Mouse (Mus musculus): ENCODE results near the gene Cux1. TPM values are rescaled to one million over a fixed set of nuclear protein-coding genes. Genes with fewer than 3 reads are reported as not detected.
A peak's percentile ranks its signal among the peaks of the same experiment; 100 is the strongest.
"Not testable (repeated sequence)": the region's sequence is repeated elsewhere in the genome, so short reads cannot be mapped to it uniquely, and the experiment has no call there.

Gene Cux1
- polyA plus RNA-seq, 1 experiment from 2014 or later = 100 TPM

DNA sequence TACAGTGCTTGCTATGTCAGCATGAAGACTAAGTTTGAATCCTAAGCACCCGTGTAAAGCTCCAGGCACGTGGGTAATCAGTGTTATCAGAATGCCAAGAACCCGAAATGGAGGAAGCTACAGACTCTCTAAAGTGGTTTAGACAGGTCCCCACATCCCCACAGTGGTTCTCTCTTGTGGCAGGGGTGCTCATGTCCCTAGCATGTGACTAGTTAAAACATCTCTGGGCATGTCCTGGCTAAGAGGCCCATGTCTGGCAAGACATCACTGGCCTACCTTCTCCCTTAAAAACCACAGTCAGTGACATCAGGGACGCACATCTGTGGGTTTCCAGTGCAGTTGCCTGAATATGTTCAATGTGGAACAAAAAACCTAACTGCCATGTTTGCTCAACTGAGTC, 87.5 kb downstream of the Cux1 start:
- 83% methylated on average over 4 of the region's 4 CpGs for WGBS
- H3K4me1 ChIP-seq (ENCODE audit: control insufficient read depth, insufficient read depth, low read depth, low read length) = no peaks in the 10 kb centered on the region; the same call in 1 of the 2 replicates
- H3K9me3 ChIP-seq (ENCODE audit: control insufficient read depth, low read length) = no peaks in the 10 kb centered on the region
- no peak overlapping the region for H3K4me3 ChIP-seq (ENCODE audit: low read length)
- H3K27ac ChIP-seq (ENCODE audit: low read depth, low read length) = no peak overlapping the region
- H3K27me3 ChIP-seq (replicated peaks; ENCODE audit: control insufficient read depth, insufficient read depth, low read length) = no peaks in the 10 kb centered on the region
- no peaks in the 10 kb centered on the region for H3K36me3 ChIP-seq (ENCODE audit: control insufficient read depth, insufficient read depth, low read length)
- no peak for ATAC-seq
- H3K9ac ChIP-seq (ENCODE audit: low read depth, low read length) = no peak overlapping the region
- H3K4me2 ChIP-seq (ENCODE audit: low read length) = no peak overlapping the region

DNA sequence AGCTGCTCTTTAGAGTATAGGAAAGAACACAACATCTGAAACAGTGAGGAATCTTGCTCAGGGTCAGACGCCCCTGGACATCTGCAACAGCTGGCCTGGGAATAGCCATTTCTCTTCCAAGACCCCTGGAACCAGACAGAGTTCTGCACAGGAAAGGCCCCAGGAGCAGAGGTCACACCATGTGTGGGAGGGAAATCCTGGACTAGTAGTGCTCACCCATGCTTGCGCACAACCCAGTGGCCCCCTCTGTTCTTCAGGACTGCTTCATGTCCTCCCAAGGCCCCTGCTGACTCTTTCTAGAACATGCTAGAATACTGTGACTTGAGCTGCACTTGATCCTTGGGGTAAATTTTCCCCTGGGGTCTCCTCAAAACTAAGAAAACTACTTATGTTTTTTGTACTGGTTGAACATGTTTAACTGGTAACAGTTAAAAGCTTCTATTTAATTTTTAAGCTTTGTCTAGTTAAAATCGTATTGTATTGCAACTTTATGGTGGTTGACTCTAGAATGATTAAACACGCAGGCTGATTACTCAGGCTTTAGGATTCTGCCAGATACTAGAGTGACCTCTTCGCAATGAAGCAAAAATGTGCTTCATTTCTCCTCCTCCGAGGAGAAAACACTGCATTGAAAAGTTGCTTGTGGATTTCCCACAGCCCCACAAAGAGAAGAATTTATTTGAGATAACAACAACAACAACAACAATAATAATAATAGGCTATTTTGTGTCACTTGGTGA, 88.1 kb downstream of the Cux1 start:
- no peaks in the 10 kb centered on the region; the same call in 1 of the 2 replicates for H3K4me1 ChIP-seq (ENCODE audit: control insufficient read depth, insufficient read depth, low read depth, low read length)
- no peaks in the 10 kb centered on the region for H3K9me3 ChIP-seq (ENCODE audit: control insufficient read depth, low read length)
- no peak overlapping the region for H3K4me3 ChIP-seq (ENCODE audit: low read length)
- H3K9ac ChIP-seq (ENCODE audit: low read depth, low read length) = no peak overlapping the region
- no peak overlapping the region for H3K27ac ChIP-seq (ENCODE audit: low read depth, low read length)
- no peak overlapping the region for H3K4me2 ChIP-seq (ENCODE audit: low read length)
- WGBS = 93% methylated on average over 6 of the region's 6 CpGs
- no peak for ATAC-seq
- no peaks in the 10 kb centered on the region for H3K27me3 ChIP-seq (replicated peaks; ENCODE audit: control insufficient read depth, insufficient read depth, low read length)
- no peaks in the 10 kb centered on the region for H3K36me3 ChIP-seq (ENCODE audit: control insufficient read depth, insufficient read depth, low read length)

DNA sequence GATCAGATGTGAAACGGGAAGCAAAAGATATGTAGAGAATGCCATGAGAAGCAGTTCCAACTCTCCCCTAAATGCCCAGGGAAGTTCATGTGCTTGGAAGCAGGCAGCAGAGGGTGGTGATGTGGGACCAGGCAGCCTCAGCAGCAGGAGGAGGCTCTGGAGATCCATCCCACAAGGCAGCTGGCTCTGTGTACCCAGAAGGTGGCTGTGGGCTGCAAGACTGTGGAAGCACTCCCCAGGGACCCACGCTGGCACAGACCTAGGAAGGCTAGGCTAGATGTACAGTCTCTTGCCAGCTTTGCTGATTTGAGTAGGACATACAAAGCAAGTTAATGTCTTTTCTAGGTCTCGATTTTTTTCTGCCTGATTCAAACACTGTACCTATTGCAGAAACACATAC, 91.0 kb downstream of the Cux1 start:
- no peak overlapping the region for H3K9ac ChIP-seq (ENCODE audit: low read depth, low read length)
- ATAC-seq = 0 out of 2 replicates have a peak, but pooled peaks have one; percentile 40
- no peak overlapping the region for H3K4me2 ChIP-seq (ENCODE audit: low read length)
- H3K27me3 ChIP-seq (replicated peaks; ENCODE audit: control insufficient read depth, insufficient read depth, low read length) = no peaks in the 10 kb centered on the region
- no peak overlapping the region for H3K4me3 ChIP-seq (ENCODE audit: low read length)
- H3K4me1 ChIP-seq (ENCODE audit: control insufficient read depth, insufficient read depth, low read depth, low read length) = peaks cover 7% of the 10 kb centered on the region
- H3K27ac ChIP-seq (ENCODE audit: low read depth, low read length) = no peak overlapping the region
- no peaks in the 10 kb centered on the region for H3K36me3 ChIP-seq (ENCODE audit: control insufficient read depth, insufficient read depth, low read length)
- 73% methylated on average over 3 of the region's 3 CpGs for WGBS
- no peaks in the 10 kb centered on the region for H3K9me3 ChIP-seq (ENCODE audit: control insufficient read depth, low read length)

DNA sequence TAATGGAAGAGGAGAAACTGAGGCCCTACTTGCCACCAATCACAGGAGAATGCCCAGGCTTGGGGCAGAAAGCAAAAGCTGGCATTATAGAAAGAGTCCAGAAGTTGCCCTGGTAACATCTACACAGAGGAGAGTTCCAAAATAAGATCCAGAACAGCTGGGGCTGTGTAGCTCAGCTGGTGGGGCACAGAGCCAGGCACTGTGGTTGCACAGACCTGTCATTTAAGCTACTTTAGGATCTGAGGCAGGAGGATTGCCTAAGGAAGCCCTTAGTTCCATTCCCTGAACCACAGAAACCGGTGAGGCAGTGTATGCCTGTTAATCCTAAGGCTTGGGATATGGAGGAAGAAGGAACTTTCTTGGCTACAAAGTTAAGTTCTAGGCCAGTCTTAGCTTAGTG, 92.1 kb downstream of the Cux1 start:
- Histone ChIP-seq H3K27ac (ENCODE audit: low read depth, low read length) (no peak overlapping the region), H3K9ac (ENCODE audit: low read depth, low read length) (no peak overlapping the region), H3K36me3 (ENCODE audit: control insufficient read depth, insufficient read depth, low read length) (no peaks in the 10 kb centered on the region), H3K4me3 (ENCODE audit: low read length) (no peak overlapping the region), H3K27me3 (replicated peaks; ENCODE audit: control insufficient read depth, insufficient read depth, low read length) (no peaks in the 10 kb centered on the region), H3K4me1 (ENCODE audit: control insufficient read depth, insufficient read depth, low read depth, low read length) (peaks cover 7% of the 10 kb centered on the region), H3K4me2 (ENCODE audit: low read length) (no peak overlapping the region), H3K9me3 (ENCODE audit: control insufficient read depth, low read length) (no peaks in the 10 kb centered on the region)
- no peak for ATAC-seq
- WGBS = 85% methylated on average over 1 of the region's 1 CpGs

DNA sequence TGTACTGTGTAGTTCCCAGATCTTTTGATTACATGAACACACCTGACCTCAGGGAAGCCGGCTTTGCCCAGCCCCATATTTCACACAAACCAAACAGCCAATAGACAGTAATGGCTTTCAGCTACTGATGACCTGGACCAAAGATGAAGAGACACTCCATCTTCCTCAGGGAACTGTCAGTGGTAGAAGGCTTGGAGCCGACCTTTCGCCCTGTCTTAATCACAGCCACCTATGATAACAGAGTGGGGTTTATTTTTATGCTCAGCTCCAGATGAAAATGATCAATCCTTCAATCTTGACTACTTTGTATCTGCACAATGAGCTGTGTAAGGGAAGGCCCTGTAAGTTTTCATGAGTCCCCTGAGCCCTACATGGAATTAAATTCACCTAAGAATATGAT, 93.2 kb downstream of the Cux1 start:
- Histone ChIP-seq H3K4me1 (ENCODE audit: control insufficient read depth, insufficient read depth, low read depth, low read length) (peaks cover 7% of the 10 kb centered on the region), H3K4me3 (ENCODE audit: low read length) (no peak overlapping the region), H3K27ac (ENCODE audit: low read depth, low read length) (no peak overlapping the region), H3K9ac (ENCODE audit: low read depth, low read length) (no peak overlapping the region), H3K36me3 (ENCODE audit: control insufficient read depth, insufficient read depth, low read length) (no peaks in the 10 kb centered on the region), H3K27me3 (replicated peaks; ENCODE audit: control insufficient read depth, insufficient read depth, low read length) (no peaks in the 10 kb centered on the region), H3K4me2 (ENCODE audit: low read length) (no peak overlapping the region), H3K9me3 (ENCODE audit: control insufficient read depth, low read length) (no peaks in the 10 kb centered on the region)
- no peak for ATAC-seq
- WGBS = 77% methylated on average over 3 of the region's 3 CpGs

DNA sequence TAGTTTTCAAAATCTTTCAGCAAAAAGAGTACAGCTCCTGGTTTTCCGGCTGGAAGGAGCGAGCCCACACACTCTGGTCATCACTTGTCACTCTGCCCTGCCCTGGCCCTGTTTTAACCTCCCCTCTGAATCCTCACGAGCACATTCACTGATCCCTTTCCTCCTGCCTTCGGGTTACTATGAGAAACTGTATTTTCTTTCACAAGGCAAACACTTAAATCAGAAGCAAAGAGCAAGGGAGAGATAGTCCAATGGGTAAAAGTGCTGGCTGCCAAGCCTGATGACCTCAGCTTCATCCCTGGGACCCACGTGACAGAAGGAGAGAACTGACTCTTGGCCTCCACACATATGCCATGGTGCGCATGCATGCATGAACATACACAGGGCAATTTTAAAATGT, 94.0 kb downstream of the Cux1 start:
- Histone ChIP-seq H3K27me3 (replicated peaks; ENCODE audit: control insufficient read depth, insufficient read depth, low read length) (no peaks in the 10 kb centered on the region), H3K4me3 (ENCODE audit: low read length) (no peak overlapping the region), H3K4me2 (ENCODE audit: low read length) (no peak overlapping the region), H3K9ac (ENCODE audit: low read depth, low read length) (no peak overlapping the region), H3K4me1 (ENCODE audit: control insufficient read depth, insufficient read depth, low read depth, low read length) (peaks cover 7% of the 10 kb centered on the region), H3K36me3 (ENCODE audit: control insufficient read depth, insufficient read depth, low read length) (no peaks in the 10 kb centered on the region), H3K27ac (ENCODE audit: low read depth, low read length) (peak overlapping the region; percentile 49; the same call in 1 of the 2 replicates), H3K9me3 (ENCODE audit: control insufficient read depth, low read length) (no peaks in the 10 kb centered on the region)
- no peak for ATAC-seq
- 51% methylated on average over 6 of the region's 6 CpGs for WGBS

DNA sequence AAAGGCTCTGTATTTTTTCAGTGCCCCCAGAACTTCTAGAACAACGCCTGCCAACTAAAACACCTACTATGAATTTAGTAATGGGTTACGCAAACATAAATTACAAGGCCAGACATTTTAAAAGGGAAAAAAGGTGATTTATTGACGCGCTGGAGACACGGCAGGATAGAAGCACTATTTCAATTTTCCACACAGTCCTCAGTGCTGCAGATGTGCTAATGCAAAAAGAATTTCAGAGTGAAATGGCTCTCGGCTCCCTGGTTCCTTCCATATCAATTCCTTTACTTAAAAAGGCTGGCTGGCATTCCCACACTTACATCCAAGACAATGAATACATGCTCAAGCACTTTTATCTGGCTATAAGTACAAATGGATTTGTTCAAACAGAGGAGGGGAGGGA, 94.4 kb downstream of the Cux1 start:
- Histone ChIP-seq H3K4me3 (ENCODE audit: low read length) (no peak overlapping the region), H3K4me2 (ENCODE audit: low read length) (no peak overlapping the region), H3K9ac (ENCODE audit: low read depth, low read length) (no peak overlapping the region), H3K9me3 (ENCODE audit: control insufficient read depth, low read length) (no peaks in the 10 kb centered on the region), H3K27me3 (replicated peaks; ENCODE audit: control insufficient read depth, insufficient read depth, low read length) (no peaks in the 10 kb centered on the region), H3K27ac (ENCODE audit: low read depth, low read length) (peak overlapping the region; percentile 49; the same call in 1 of the 2 replicates), H3K36me3 (ENCODE audit: control insufficient read depth, insufficient read depth, low read length) (no peaks in the 10 kb centered on the region), H3K4me1 (ENCODE audit: control insufficient read depth, insufficient read depth, low read depth, low read length) (peaks cover 12% of the 10 kb centered on the region)
- WGBS = 67% methylated on average over 6 of the region's 6 CpGs
- ATAC-seq = no peak

DNA sequence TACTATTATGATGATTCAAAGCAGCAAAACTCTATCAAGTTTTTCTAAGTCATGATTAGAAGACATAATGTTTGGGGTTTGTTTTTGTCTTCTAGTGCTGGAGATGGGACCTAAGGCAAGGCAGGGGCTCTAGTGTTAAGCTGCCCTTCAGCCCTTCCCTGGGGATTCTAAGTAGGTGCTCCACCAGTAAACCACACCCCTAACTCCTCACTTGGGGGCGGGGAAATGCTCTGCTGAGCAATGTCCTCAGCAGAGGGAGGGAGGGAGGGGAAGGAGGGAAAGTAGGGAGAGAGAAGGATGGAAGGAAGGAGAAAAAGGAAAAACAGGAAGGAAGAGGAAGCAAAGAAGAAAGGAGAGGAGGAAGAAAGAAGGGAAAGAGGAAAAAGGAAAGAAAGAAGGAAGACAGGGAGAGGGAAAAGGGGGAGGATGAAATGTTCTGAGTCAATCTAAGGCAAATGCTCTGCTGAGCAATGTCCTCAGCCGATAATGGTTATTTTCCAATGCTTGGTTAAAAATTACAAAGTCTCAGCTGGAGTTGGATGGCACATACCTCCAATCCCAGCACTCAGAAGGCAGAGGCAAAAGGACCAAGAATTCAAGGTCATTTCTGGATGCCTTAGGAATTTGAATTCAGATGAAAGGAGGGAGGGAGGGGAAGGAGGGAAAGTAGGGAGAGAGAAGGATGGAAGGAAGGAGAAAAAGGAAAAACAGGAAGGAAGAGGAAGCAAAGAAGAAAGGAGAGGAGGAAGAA, 96.1 kb downstream of the Cux1 start:
- H3K9me3 ChIP-seq (ENCODE audit: control insufficient read depth, low read length); H3K4me3 ChIP-seq (ENCODE audit: low read length); H3K27me3 ChIP-seq (replicated peaks; ENCODE audit: control insufficient read depth, insufficient read depth, low read length); H3K4me2 ChIP-seq (ENCODE audit: low read length); H3K9ac ChIP-seq (ENCODE audit: low read depth, low read length); ATAC-seq; H3K36me3 ChIP-seq (ENCODE audit: control insufficient read depth, insufficient read depth, low read length); H3K27ac ChIP-seq (ENCODE audit: low read depth, low read length): not testable (repeated sequence)
- H3K4me1 ChIP-seq (ENCODE audit: control insufficient read depth, insufficient read depth, low read depth, low read length) = peaks cover 20% of the 10 kb centered on the region
- WGBS = 57% methylated on average over 2 of the region's 2 CpGs

DNA sequence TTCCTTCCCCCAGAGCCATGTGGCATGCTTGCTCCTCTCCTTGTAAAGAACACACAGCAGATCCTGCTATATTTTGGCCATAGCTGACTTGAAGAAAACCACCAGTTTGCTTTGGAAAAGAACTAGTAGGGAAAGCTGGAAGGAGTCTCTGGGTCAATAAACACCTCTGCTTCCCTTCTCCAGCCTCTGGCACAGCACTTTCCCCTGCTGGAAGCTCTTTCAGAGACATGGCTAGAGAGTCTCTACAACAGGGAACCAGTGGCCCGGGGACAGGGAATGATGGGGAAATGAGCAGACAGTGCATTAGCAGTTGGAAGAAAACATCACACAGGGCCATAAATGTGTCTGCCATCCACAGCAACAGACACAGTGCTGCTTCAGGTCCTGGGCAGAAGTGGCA, 98.0 kb downstream of the Cux1 start:
- Histone ChIP-seq H3K4me1 (ENCODE audit: control insufficient read depth, insufficient read depth, low read depth, low read length) (peaks cover 24% of the 10 kb centered on the region), H3K9ac (ENCODE audit: low read depth, low read length) (no peak overlapping the region), H3K27ac (ENCODE audit: low read depth, low read length) (no peak overlapping the region), H3K4me2 (ENCODE audit: low read length) (no peak overlapping the region), H3K9me3 (ENCODE audit: control insufficient read depth, low read length) (no peaks in the 10 kb centered on the region), H3K36me3 (ENCODE audit: control insufficient read depth, insufficient read depth, low read length) (no peaks in the 10 kb centered on the region), H3K27me3 (replicated peaks; ENCODE audit: control insufficient read depth, insufficient read depth, low read length) (no peaks in the 10 kb centered on the region), H3K4me3 (ENCODE audit: low read length) (no peak overlapping the region)
- no peak for ATAC-seq
- WGBS = 82% methylated on average over 1 of the region's 1 CpGs

Data from hindbrain, embryonic 16.5 days (tissue).